Mouse (Mus musculus): ENCODE measurements at regions not wholly inside any gene's neighbourhood (a gene's known extent, or its start where the extent isn't known, plus 50 kb on each side); places are given as distances from the start of the nearest gene placed in this dataset.

DNA sequence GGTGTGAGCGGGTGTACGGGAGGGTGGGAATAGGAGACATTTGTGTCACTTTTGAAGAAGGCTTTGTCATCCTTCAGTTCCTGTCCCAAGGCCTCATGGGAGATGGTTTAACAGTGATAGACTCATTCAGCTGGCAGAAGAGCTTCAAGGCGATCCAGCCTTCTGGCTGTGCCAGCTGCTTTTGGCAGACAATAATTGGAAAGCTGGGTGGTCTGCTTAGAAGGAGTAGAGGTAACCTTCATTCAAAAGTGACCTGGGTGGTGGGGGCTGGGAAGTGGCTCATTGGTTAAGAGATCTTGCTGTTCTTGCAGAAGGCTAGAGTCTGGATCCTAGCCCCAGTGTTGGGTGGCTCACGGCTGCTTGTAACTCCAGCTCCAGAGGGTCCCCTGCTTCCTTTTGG is 237.5 kb downstream of the Etnk1 start:
- no peak for TF ChIP-seq POLR2A (IDR thresholded peaks at IDR 0.05; ENCODE audit: borderline replicate concordance, extremely low read depth, insufficient read depth, insufficient read length, poor library complexity, severe bottlenecking)
- TF ChIP-seq CTCF (IDR thresholded peaks at IDR 0.05; ENCODE audit: borderline replicate concordance, extremely low read depth, insufficient read depth, insufficient read length): no peak

Data from brain, embryonic 14.5 days (tissue).